Mouse (Mus musculus): Measurements from ENCODE around the gene Mlph.

Gene Mlph

GRCm38 (mm10) chr1:90906357-90906756 is 8.5 kb upstream of the Mlph start:
- DNase-seq (ENCODE audit: low read depth, low spot score) = peak; percentile 50

- DNase-seq (ENCODE audit: low read depth, low spot score) = no peak
Observed at GRCm38 (mm10) chr1:90909161-90909560, 5.7 kb upstream of the Mlph start.

GRCm38 (mm10) chr1:90909631-90910152 is 5.2 kb upstream of the Mlph start:
- DNase-seq (ENCODE audit: low read depth, low spot score) = no peak

- no peak for DNase-seq (ENCODE audit: low read depth, low spot score)
Observed at GRCm38 (mm10) chr1:90913231-90913630, 1.7 kb upstream of the Mlph start.

DNA sequence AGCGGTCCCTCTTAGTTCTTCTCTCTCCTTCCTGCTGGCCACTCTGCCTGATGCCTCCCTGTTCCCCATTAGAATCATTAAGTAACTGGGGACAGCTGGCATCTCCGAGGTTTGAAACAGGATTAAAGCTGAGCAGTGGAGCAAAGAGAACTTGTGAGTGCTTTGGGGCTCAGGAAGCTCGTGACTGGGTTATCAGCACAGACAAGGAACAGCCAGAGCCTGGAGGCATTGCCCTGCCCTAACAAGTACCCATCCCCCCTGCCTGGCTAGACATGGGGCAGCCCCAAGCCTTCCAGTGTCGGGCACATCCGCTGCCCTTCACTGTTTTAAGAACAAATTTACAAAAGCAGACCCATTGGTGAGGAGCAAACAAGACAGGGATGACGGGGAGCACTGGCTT is 2.6 kb downstream of the Mlph start:
- no peak for DNase-seq (ENCODE audit: low read depth, low spot score)

DNA sequence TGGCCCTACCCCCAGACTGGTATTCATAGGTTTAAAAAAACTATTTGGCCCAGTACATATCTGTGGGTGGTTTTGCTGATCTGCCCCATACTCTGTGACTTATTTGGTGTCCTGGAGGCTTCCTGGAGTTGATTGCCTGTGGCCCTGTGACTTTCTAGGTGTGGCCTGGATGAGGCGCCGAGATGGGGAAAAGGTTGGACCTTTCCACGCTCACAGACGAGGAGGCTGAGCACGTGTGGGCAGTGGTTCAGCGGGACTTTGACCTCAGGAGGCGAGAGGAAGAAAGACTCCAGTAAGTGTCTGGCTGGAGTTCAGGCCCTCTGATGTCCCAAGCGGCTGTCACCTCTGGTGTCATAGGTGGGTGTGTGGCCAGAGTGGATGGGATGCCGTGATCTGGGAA is 6.8 kb downstream of the Mlph start:
- no peak for DNase-seq (ENCODE audit: low read depth, low spot score)

GRCm38 (mm10) chr1:90926030-90926429 is 11.1 kb downstream of the Mlph start:
- no peak for DNase-seq (ENCODE audit: low read depth, low spot score)

GRCm38 (mm10) chr1:90927308-90927707 is 12.4 kb downstream of the Mlph start:
- DNase-seq (ENCODE audit: low read depth, low spot score) = no peak

GRCm38 (mm10) chr1:90927929-90928574 is 13.2 kb downstream of the Mlph start:
- DNase-seq (ENCODE audit: low read depth, low spot score) = peak; percentile 26

GRCm38 (mm10) chr1:90928575-90928934 is 13.7 kb downstream of the Mlph start:
- peak; percentile 92 for DNase-seq (ENCODE audit: low read depth, low spot score)

- DNase-seq (ENCODE audit: low read depth, low spot score) = no peak
Observed at GRCm38 (mm10) chr1:90933001-90933400, 18.1 kb downstream of the Mlph start.

DNA sequence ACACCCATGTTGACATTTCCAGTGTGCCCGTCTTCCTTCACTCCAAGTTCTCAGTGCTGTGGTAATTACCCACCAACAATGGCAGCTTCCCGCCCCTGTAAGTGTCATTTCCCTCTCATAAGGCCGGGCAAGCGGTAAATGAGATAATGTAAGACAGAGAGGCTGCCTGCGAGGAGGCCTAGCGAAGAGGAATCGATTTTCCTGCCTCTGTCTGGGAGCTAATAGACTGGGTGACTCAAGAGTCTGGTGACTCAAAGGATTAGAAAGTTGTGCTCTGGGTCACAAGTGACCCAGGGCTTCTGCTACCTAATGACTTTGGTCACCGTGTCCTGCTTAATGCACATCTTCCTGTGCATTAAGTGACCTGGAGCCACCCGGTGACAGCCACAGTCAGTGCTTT is 22.1 kb downstream of the Mlph start:
- no peak for DNase-seq (ENCODE audit: low read depth, low spot score)

- no peak for DNase-seq (ENCODE audit: low read depth, low spot score)
Observed at GRCm38 (mm10) chr1:90939980-90940379, 25.1 kb downstream of the Mlph start.

- no peak for DNase-seq (ENCODE audit: low read depth, low spot score)
Observed at GRCm38 (mm10) chr1:90945171-90945570, 30.3 kb downstream of the Mlph start.

DNA sequence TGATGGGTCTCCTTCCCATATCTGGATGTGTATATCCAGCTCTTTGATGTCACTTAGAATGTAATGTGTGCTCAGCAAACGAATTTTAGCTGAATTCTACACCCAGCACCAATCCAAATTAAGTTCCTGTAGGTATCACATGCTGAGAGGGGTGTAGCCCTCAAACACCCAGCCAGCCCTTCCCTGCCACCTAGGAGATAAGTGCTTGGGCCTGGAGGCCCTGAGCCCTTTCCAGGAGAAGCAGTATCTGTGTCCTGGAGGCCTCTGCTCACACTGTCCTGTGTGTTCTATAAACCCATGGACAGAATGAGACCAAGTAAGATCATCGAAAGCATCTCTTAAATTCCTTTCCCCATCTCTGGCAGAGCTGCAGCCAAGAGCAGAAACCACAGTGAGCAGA is 32.4 kb downstream of the Mlph start:
- DNase-seq (ENCODE audit: low read depth, low spot score) = no peak

GRCm38 (mm10) chr1:90949309-90949708 is 34.4 kb downstream of the Mlph start:
- no peak for DNase-seq (ENCODE audit: low read depth, low spot score)

- no peak for DNase-seq (ENCODE audit: low read depth, low spot score)
Observed at GRCm38 (mm10) chr1:90951670-90952069, 36.8 kb downstream of the Mlph start.

DNA sequence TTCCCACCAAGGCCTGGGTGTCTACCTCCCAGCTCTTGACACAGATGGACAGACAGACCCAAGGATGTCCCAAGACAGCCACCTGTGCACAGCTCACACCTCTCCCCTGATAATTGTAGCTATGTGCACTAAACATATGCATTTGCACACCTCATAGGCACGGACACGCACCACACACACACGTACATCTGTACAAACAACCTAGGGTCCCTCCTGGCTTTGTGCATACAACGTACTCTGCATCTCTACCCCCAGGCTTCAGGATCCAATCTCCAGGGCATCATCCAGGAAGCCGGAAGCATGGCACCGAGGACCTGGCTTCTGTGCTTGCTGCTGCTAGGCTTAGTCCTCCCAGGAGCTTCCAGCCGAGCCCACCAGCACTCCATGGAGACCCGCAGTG is 37.9 kb downstream of the Mlph start, which contains the start of gene Prlh:
Prlh (plus strand) TSS at position 301 of the 400 bp plus-strand sequence.
- no peak for DNase-seq (ENCODE audit: low read depth, low spot score)

DNA sequence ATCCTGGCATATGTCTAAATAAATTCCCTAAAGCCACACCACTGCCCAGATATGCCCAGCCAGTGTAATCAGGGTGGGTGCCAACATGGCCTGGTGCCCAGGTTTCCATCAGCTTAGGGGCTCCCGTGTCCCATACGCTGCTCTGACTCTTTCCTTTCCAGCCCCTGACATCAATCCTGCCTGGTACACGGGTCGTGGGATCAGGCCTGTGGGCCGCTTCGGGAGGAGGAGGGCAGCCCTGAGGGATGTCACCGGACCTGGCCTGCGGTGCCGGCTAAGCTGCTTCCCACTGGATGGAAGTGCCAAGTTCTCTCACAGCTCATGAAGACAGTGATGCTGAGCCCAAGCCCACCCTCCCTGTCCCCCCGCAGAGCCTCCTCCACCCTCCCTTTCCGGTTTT is 38.8 kb downstream of the Mlph start:
- DNase-seq (ENCODE audit: low read depth, low spot score) = no peak

DNA sequence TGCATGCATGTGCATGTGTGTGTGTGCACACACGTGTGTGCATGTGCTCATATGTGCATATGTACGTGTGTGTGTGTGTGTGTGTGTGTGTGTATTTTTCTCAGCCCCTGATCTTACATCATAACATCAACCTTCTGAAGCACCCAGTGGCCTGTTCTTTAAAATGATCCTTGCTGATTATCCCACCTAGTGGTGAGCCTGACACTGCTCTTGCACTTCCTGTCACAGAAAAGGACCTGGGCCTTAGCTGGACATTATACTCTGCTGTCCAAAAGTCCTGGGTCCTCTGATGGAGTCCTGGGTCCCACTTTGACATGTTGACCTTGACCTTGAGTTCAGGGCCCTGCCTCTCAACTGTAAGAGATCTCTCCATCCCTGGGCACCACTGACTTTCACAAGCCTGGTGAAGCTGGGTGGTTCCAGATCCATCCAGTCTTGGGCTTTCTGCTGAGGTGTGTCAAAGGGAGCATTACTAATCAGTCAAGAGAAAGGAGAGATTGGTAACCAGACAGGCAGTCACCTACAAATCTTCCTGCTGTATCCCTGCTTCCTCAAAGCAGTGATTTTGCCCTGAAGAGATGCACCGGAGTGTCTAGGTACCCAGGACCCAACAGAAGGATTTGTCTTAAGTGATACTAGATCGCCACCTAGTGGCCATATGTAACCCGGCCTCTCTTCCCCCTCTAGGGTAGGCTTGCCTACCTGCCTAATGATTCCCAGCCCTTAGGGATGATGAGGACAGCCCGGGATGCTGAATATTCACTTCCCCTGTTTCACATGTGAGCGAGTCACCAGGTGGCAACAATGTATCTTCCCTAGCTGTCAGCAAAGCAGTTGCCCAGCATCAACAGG is 41.6 kb downstream of the Mlph start:
- DNase-seq (ENCODE audit: low read depth, low spot score) = peak; percentile 90

DNA sequence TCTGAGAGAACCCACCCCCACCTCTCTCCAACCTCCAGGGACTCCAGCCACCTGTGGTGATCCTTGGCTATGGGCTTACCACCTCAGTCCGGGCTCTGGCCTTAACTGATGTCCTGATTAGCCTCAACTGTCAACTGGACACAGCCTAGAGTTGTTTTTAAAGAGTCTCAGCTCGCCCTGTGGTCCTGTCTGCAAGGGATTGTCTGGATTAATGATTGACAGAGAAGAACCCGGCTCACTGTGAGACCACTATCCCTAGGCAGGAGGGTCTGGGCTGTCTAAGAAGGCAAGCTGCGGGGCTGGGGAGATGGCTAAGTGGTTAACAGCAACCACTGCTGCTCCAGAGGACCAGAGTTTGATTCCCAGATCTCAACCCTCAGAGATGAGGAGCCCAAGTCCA is 47.6 kb downstream of the Mlph start:
- DNase-seq (ENCODE audit: low read depth, low spot score) = no peak

GRCm38 (mm10) chr1:90962994-90963393 is 48.1 kb downstream of the Mlph start:
- no peak for DNase-seq (ENCODE audit: low read depth, low spot score)

DNA sequence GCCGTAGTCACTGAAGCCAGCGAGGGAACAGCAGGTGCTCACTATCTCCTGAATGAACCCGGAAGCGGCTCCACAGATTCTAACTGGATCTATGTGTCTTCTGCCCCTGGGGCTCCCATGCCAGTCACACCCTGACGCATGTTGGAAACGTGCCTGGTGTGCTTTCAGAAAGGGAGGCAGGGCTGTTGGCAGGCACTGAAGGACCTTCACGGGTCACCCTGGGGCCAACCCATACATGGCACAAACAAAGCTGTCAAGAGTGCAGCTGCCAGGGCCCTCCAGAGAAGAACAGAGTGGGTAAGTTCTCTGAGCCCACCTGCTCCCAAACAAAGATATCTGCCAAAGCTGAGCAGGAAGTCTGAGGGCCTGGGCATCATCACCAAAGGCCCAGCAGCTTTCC is 52.7 kb downstream of the Mlph start:
- DNase-seq (ENCODE audit: low read depth, low spot score) = no peak

Measured in mesoderm, embryonic 11.5 days (tissue).